Mouse (Mus musculus) ovary, postnatal 10 days (tissue): ENCODE measurements around the gene Farp1.

Source experiments
- DNase-seq: peaks from one replicate; pipeline ENCODE4 v3.0.0; 2022; ENCODE audit warnings: low spot score

Gene Farp1

GRCm38 (mm10) chr14:121262606-121263005 lies 227.6 kb downstream of the Farp1 start:
- no peak for DNase-seq

- DNase-seq, result no peak
Measured at GRCm38 (mm10) chr14:121263912-121264311, 228.9 kb downstream of the Farp1 start.

GRCm38 (mm10) chr14:121264453-121264852 lies 229.5 kb downstream of the Farp1 start:
- DNase-seq, result no peak

- DNase-seq, result no peak
Measured at GRCm38 (mm10) chr14:121267801-121268200, 232.8 kb downstream of the Farp1 start.

GRCm38 (mm10) chr14:121270490-121270889 lies 235.5 kb downstream of the Farp1 start:
- DNase-seq, result no peak

GRCm38 (mm10) chr14:121274985-121275384 lies 240.0 kb downstream of the Farp1 start:
- no peak for DNase-seq

- DNase-seq, result no peak
Measured at GRCm38 (mm10) chr14:121276016-121276415, 241.0 kb downstream of the Farp1 start.

- peak; percentile 74 for DNase-seq
Measured at GRCm38 (mm10) chr14:121279106-121279505, 244.1 kb downstream of the Farp1 start.

GRCm38 (mm10) chr14:121280601-121281335 lies 245.8 kb downstream of the Farp1 start:
- DNase-seq, result no peak

- DNase-seq, result no peak
Measured at GRCm38 (mm10) chr14:121281336-121281710, 246.3 kb downstream of the Farp1 start.

- DNase-seq, result no peak
Measured at GRCm38 (mm10) chr14:121285379-121286120, 250.6 kb downstream of the Farp1 start.

GRCm38 (mm10) chr14:121291881-121292280 lies 256.9 kb downstream of the Farp1 start:
- DNase-seq, result no peak

GRCm38 (mm10) chr14:121292391-121292790 lies 257.4 kb downstream of the Farp1 start:
- DNase-seq, result no peak

- no peak for DNase-seq
Measured at GRCm38 (mm10) chr14:121294484-121294883, 259.5 kb downstream of the Farp1 start.

- no peak for DNase-seq
Measured at GRCm38 (mm10) chr14:121297103-121297502, 262.1 kb downstream of the Farp1 start.

GRCm38 (mm10) chr14:121298537-121298936 lies 263.5 kb downstream of the Farp1 start:
- no peak for DNase-seq

- DNase-seq, result no peak
Measured at GRCm38 (mm10) chr14:121299093-121299492, 264.1 kb downstream of the Farp1 start.

GRCm38 (mm10) chr14:121304523-121304922 lies 269.5 kb downstream of the Farp1 start:
- DNase-seq, result no peak

GRCm38 (mm10) chr14:121305316-121306064 lies 270.5 kb downstream of the Farp1 start:
- DNase-seq, result no peak

- no peak for DNase-seq
Measured at GRCm38 (mm10) chr14:121309909-121310308, 274.9 kb downstream of the Farp1 start.

- DNase-seq, result no peak
Measured at GRCm38 (mm10) chr14:121310325-121311080, 275.5 kb downstream of the Farp1 start.

- no peak for DNase-seq
Measured at GRCm38 (mm10) chr14:121311083-121311482, 276.1 kb downstream of the Farp1 start.
